In genomic region chr9:102834742-102835591, GRCm38 (mm10) we compare ENCODE assay signal across 8 mouse cellular contexts. TPM values are rescaled to one million over a fixed set of nuclear protein-coding genes. Genes with fewer than 3 reads are reported as not detected.
A peak's percentile ranks its signal among the peaks of the same experiment; 100 is the strongest.
DNase-seq lines count a peak whose midpoint lies in the region; ATAC-seq lines count a peak whose summit lies in the region.

Gene Ryk, plus strand, starts transcription at chr9:102834917.

- H3K9me3 ChIP-seq in erythroblast, embryonic 14.5 days (ENCODE audit: control insufficient read depth, low read length): no peaks in the 10 kb centered on the region

- no peaks in the 10 kb centered on the region for H3K36me3 ChIP-seq in erythroblast, embryonic 14.5 days (ENCODE audit: control insufficient read depth)

- intact Hi-C loops in left cerebral cortex, postnatal 10 days (cut with DNase I): no loop called here

- no peak for ATAC-seq in erythroblast, adult 5-6 weeks (replicated peaks; ENCODE audit: low FRiP score, poor library complexity, severe bottlenecking)
- peak; percentile 52 for ATAC-seq in inflammation-experienced regulatory T-cells, adult 6 months

- H3K4me1 ChIP-seq in erythroblast, embryonic 14.5 days (ENCODE audit: control insufficient read depth): peaks cover 36% of the 10 kb centered on the region

- no peaks in the 10 kb centered on the region for H3K27me3 ChIP-seq in erythroblast, embryonic 14.5 days (ENCODE audit: control insufficient read depth)

- peak within 1 kb of the TSS; percentile 90 for H3K4me3 ChIP-seq in erythroblast, embryonic 14.5 days (replicated peaks)

- peak; percentile 81 for DNase-seq in embryo, embryonic 10 days (ENCODE audit: low spot score)
- peak; percentile 85 for DNase-seq in gastrocnemius, postnatal 25 days
- peak; percentile 43 to 87 for DNase-seq in left cerebral cortex, postnatal 10 days (ENCODE audit: extremely low spot score in 1 of 2, low spot score in 2 of 2)
- DNase-seq in mesoderm, embryonic 11.5 days (ENCODE audit: low read depth, low spot score): peak; percentile 89
- DNase-seq in skeletal muscle tissue, adult 2 months (ENCODE audit: low read depth, low spot score): peak; percentile 68

RNA-seq across cellular contexts. Expression of gene Ryk, which starts in this region (rescaled TPM):
- 0.48 and 0.84 TPM in 2 replicates for polyA plus RNA-seq in erythroblast, embryonic 14.5 days (2012)
- 0.42 and 1.3 TPM in 2 replicates for total RNA-seq in erythroblast, adult 5-6 weeks (2015; ENCODE audit: low replicate concordance)
- total RNA-seq in erythroblast, adult 5-6 weeks (2017; ENCODE audit: low replicate concordance): 0.68 and 2.1 TPM in 2 replicates
- 10 to 100 TPM; 38.9 to 45.1 TPM for total RNA-seq in gastrocnemius, postnatal 25 days (2021)
- polyA plus RNA-seq in inflammation-experienced regulatory T-cells, adult 6 months (2017; shearing (Covaris generic)): 1 to 10 TPM; 2.6 to 3.2 (median 3.1) TPM
- 10 to 100 TPM; 29.2 to 30.1 TPM for total RNA-seq in left cerebral cortex, postnatal 10 days (2021)

Comparison
In these comparisons a context has a peak if more than half of its experiments do, and no peak if none do; other contexts are left out.
1. RNA of gene Ryk (total RNA-seq): 38.9 to 45.1 TPM in gastrocnemius, postnatal 25 days and 29.2 to 30.1 TPM in left cerebral cortex, postnatal 10 days; 0.42 to 2.1 TPM in erythroblast, adult 5-6 weeks; every median in the first group is over 4 times any median in the second.
2. Peak in every context shown above with its lines, with median percentiles within 50 percentile points of each other: DNase-seq.